In the genomic region with DNA sequence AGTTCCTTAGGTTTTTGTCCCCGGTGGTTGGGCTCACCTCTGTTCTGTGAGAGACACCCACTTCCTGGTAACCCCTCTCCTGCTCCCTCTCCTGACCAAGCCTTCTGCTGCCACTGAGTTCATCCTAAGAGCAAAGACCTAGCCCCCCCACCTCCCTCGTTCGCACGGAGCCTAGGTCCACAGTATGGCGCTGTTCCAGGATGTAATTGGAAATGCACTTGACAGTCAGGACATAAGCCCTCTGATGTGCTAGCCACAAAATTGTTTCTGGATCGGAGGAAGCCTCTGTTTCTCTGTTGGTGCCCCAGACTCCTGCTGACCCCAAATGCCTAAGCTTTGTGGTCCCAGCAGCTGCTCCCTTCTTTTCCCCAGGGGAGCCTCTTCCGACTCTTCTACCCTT, we compare ENCODE assay signal across 17 mouse cellular contexts. TPM values are rescaled to one million over a fixed set of nuclear protein-coding genes. Genes with fewer than 3 reads are reported as not detected.
DNase-seq lines count a peak whose midpoint lies in the region; ATAC-seq and TF ChIP-seq lines count a peak whose summit lies in the region.
"Had no signal": no experiment of that assay in that cellular context is flagged by ENCODE, and none has a peak within 500 bp of the region (broad histone marks: within the 10 kb centered on the region; RNA-seq: fewer than 3 reads in every experiment).

No protein-coding gene starts in this region.

- H3K27me3 ChIP-seq in heart, embryonic 13.5 days (replicated peaks), result no peaks in the 10 kb centered on the region
- H3K27me3 ChIP-seq in heart, adult 2 months (ENCODE audit: control insufficient read depth, insufficient read depth, low read length), result no peaks in the 10 kb centered on the region
- H3K27me3 ChIP-seq in stomach, postnatal 0 days (ENCODE audit: control insufficient read depth, insufficient read depth, low read length), result no peaks in the 10 kb centered on the region
- H3K27me3 ChIP-seq: midbrain, embryonic 13.5 days had no signal

- TF ChIP-seq EP300 in heart, adult 2 months (IDR thresholded peaks at IDR 0.05; ENCODE audit: insufficient read depth, low read depth, low read length), result no peak
- TF ChIP-seq EP300 in stomach, postnatal 0 days (optimal IDR thresholded peaks at IDR 0.05), result no peak

- no peak for TF ChIP-seq POLR2A in heart, adult 2 months (IDR thresholded peaks at IDR 0.05; ENCODE audit: insufficient read depth, low read depth, low read length)

- WGBS in heart, embryonic 13.5 days, result 52% methylated on average over 7 of the region's 7 CpGs
- 43% methylated on average over 7 of the region's 7 CpGs for WGBS in heart, adult 2 months
- 59% methylated on average over 7 of the region's 7 CpGs for WGBS in stomach, postnatal 0 days

- no peak overlapping the region for H3K27ac ChIP-seq in heart, embryonic 13.5 days (replicated peaks)
- H3K27ac ChIP-seq in heart, adult 2 months, result no peak overlapping the region
- peak overlapping the region; percentile 90 for H3K27ac ChIP-seq in left cerebral cortex, adult 2 months
- H3K27ac ChIP-seq in stomach, postnatal 0 days (replicated peaks), result no peak overlapping the region
- H3K27ac ChIP-seq: kidney, postnatal 0 days; midbrain, embryonic 13.5 days had no signal

- DNase-seq in heart, adult 2 months, result no peak
- no peak for DNase-seq in left cerebral cortex, adult 2 months (ENCODE audit: extremely low spot score in 1 of 2, low spot score in 2 of 2)
- DNase-seq in left cerebral cortex, postnatal 4 days, result no peak
- peak; percentile 24 for DNase-seq in thymus, postnatal 14 days
- no peak for DNase-seq in thymus, adult 18-20 months
- DNase-seq in stomach, postnatal 0 days (ENCODE audit: low spot score), result no peak
- no peak for DNase-seq in MN1 (ENCODE audit: low spot score)
- DNase-seq: adrenal gland, postnatal 10 days; cerebellum, adult 9-11 months; gastrocnemius, postnatal 14 days; lung, postnatal 10 days; right cerebral cortex, postnatal 25 days had no signal

- peak overlapping the region; percentile 12; the same call in 1 of the 2 replicates for H3K9ac ChIP-seq in heart, embryonic 13.5 days
- no peak overlapping the region for H3K9ac ChIP-seq in heart, adult 2 months (ENCODE audit: low read depth, low read length)
- H3K9ac ChIP-seq in stomach, postnatal 0 days (ENCODE audit: low read length), result no peak overlapping the region
- H3K9ac ChIP-seq: midbrain, embryonic 13.5 days had no signal

- H3K4me2 ChIP-seq in heart, embryonic 13.5 days, result no peak overlapping the region
- no peak overlapping the region for H3K4me2 ChIP-seq in stomach, postnatal 0 days (replicated peaks; ENCODE audit: low read depth)
- H3K4me2 ChIP-seq: midbrain, embryonic 13.5 days had no signal

- no peak for TF ChIP-seq CTCF in heart, adult 2 months (IDR thresholded peaks at IDR 0.05)
- TF ChIP-seq CTCF in left cerebral cortex, adult 2 months (IDR thresholded peaks at IDR 0.05), result no peak
- TF ChIP-seq CTCF in stomach, postnatal 0 days (IDR thresholded peaks at IDR 0.05; ENCODE audit: low read depth), result 0 out of 2 replicates have a peak, but pooled peaks have one; percentile 4

- no peak overlapping the region for H3K4me3 ChIP-seq in heart, embryonic 13.5 days
- H3K4me3 ChIP-seq in heart, adult 2 months, result no peak overlapping the region
- H3K4me3 ChIP-seq in left cerebral cortex, adult 2 months, result no peak overlapping the region
- no peak overlapping the region for H3K4me3 ChIP-seq in stomach, postnatal 0 days (ENCODE audit: low read depth, low read length)
- H3K4me3 ChIP-seq: midbrain, embryonic 13.5 days had no signal

- 0 out of 2 replicates have a peak, but pooled peaks cover 8% of the 10 kb centered on the region for H3K36me3 ChIP-seq in heart, embryonic 13.5 days
- no peaks in the 10 kb centered on the region for H3K36me3 ChIP-seq in heart, adult 2 months (ENCODE audit: control insufficient read depth, insufficient read depth, low read length)
- H3K36me3 ChIP-seq in stomach, postnatal 0 days (ENCODE audit: control insufficient read depth, insufficient read depth, low read length), result no peaks in the 10 kb centered on the region; the same call in 1 of the 2 replicates
- H3K36me3 ChIP-seq: midbrain, embryonic 13.5 days had no signal

- intact Hi-C loops in heart, adult 2 months (cut with DNase I), result no loop called here
- intact Hi-C loops in left cerebral cortex, adult 2 months (cut with DNase I), result no loop called here
- intact Hi-C loops in left cerebral cortex, postnatal 4 days (cut with DNase I), result no loop called here

- H3K9me3 ChIP-seq in heart, embryonic 13.5 days, result no peaks in the 10 kb centered on the region
- no peaks in the 10 kb centered on the region for H3K9me3 ChIP-seq in stomach, postnatal 0 days (ENCODE audit: control insufficient read depth, low read length)
- H3K9me3 ChIP-seq: G1E; midbrain, embryonic 13.5 days had no signal

- peaks cover 47% of the 10 kb centered on the region for H3K4me1 ChIP-seq in heart, embryonic 13.5 days
- peaks cover 7% of the 10 kb centered on the region for H3K4me1 ChIP-seq in heart, adult 2 months (ENCODE audit: control insufficient read depth, insufficient read depth, low read length)
- H3K4me1 ChIP-seq in stomach, postnatal 0 days (replicated peaks; ENCODE audit: control insufficient read depth, insufficient read depth), result peaks cover 3% of the 10 kb centered on the region; the same call in 1 of the 2 replicates

- no peak for ATAC-seq in heart, embryonic 13.5 days (ENCODE audit: extremely low read depth, insufficient number of reproducible peaks, low FRiP score, low TSS enrichment)
- no peak for ATAC-seq in stomach, postnatal 0 days (ENCODE audit: low FRiP score, low TSS enrichment)
- ATAC-seq: inflammation-experienced regulatory T-cells, adult 6 months; midbrain, embryonic 13.5 days had no signal

- no peaks in the 10 kb centered on the region for H3K79me2 ChIP-seq in heart, adult 2 months (replicated peaks; ENCODE audit: control insufficient read depth, insufficient read depth, low read length)

RNA-seq across cellular contexts. Expression of a gene that starts 7.6 kb away (rescaled TPM):
- 9.0 and 9.9 TPM in 2 replicates for polyA plus RNA-seq in heart, embryonic 13.5 days (2015; fragmentation: Nextera tagmentation; extraction: Ambion mirVana)
- total RNA-seq in heart, adult 2 months (2021), result 10 to 100 TPM in 1 of 2 experiments, 1 to 10 TPM in 1; 6.4 to 11.0 TPM
- 11.7 and 17.8 TPM in 2 replicates for polyA plus RNA-seq in heart, adult 2 months (2012; rRNA removed)
- 1 to 10 TPM; 6.5 to 6.9 TPM for total RNA-seq in left cerebral cortex, adult 2 months (2021)
- 10 to 100 TPM; 12.7 to 14.1 TPM for total RNA-seq in left cerebral cortex, postnatal 4 days (2021)
- 16.8 and 17.1 TPM in 2 replicates for polyA plus RNA-seq in stomach, postnatal 0 days (2015; fragmentation: Nextera tagmentation; extraction: Ambion mirVana)

RNA-seq across cellular contexts. Expression of a gene that starts 20.1 kb away (rescaled TPM):
- 2.7 and 3.3 TPM in 2 replicates for polyA plus RNA-seq in heart, embryonic 13.5 days (2015; fragmentation: Nextera tagmentation; extraction: Ambion mirVana)
- 10 to 100 TPM; 18.0 to 19.6 TPM for total RNA-seq in heart, adult 2 months (2021)
- polyA plus RNA-seq in heart, adult 2 months (2012; rRNA removed), result 23.7 and 24.4 TPM in 2 replicates
- total RNA-seq in left cerebral cortex, adult 2 months (2021), result 10 to 100 TPM; 46.7 to 48.9 TPM
- 1 to 10 TPM; 3.9 to 4.1 TPM for total RNA-seq in left cerebral cortex, postnatal 4 days (2021)
- 1.8 and 2.1 TPM in 2 replicates for polyA plus RNA-seq in stomach, postnatal 0 days (2015; fragmentation: Nextera tagmentation; extraction: Ambion mirVana)
- polyA plus RNA-seq: G1E had no signal
